In the genomic region with DNA sequence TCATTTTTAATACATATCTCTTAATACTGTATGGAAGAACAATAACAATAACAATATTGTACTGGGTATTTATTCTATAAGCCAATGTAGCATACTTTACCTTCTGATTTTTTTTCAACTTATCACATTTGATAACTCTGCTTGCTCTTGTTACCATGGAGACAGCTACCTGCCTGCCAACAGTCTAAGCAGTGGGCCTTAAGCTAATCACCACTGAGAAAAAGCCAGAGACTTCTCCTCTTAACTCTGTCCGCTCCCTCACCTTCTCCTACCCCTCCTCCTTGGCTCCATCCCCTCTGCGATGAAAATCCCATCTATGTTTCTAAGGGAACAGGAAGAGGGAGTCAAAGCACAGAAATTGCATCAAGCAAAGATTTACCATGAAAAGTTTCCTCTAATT, we compare ENCODE assay signal across 25 mouse cellular contexts.
A peak's percentile ranks its signal among the peaks of the same experiment; 100 is the strongest.
DNase-seq lines count a peak whose midpoint lies in the region; ATAC-seq lines count a peak whose summit lies in the region.
"Had no signal": no experiment of that assay in that cellular context is flagged by ENCODE, and none has a peak within 500 bp of the region (broad histone marks: within the 10 kb centered on the region; RNA-seq: fewer than 3 reads in every experiment).

No protein-coding gene starts in this region.

- no peaks in the 10 kb centered on the region for H3K36me3 ChIP-seq in forebrain, embryonic 13.5 days (ENCODE audit: poor library complexity, severe bottlenecking)
- H3K36me3 ChIP-seq in forebrain, embryonic 11.5 days (ENCODE audit: control insufficient read depth, insufficient read depth, low read length), result no peaks in the 10 kb centered on the region
- H3K36me3 ChIP-seq in midbrain, embryonic 13.5 days, result no peaks in the 10 kb centered on the region
- H3K36me3 ChIP-seq in midbrain, embryonic 11.5 days (ENCODE audit: control insufficient read depth, insufficient read depth, low read length), result no peaks in the 10 kb centered on the region
- H3K36me3 ChIP-seq in midbrain, embryonic 15.5 days (replicated peaks), result no peaks in the 10 kb centered on the region
- H3K36me3 ChIP-seq: embryonic facial prominence, embryonic 13.5 days; G1E; hindbrain, embryonic 13.5 days; limb, embryonic 12.5 days; lung, embryonic 15.5 days; midbrain, embryonic 12.5 days; neural tube, embryonic 12.5 days had no signal

- peaks cover 10% of the 10 kb centered on the region; the same call in 1 of the 2 replicates for H3K4me1 ChIP-seq in forebrain, embryonic 13.5 days
- no peaks in the 10 kb centered on the region for H3K4me1 ChIP-seq in forebrain, embryonic 11.5 days (replicated peaks; ENCODE audit: control insufficient read depth, insufficient read depth, low read length)
- peaks cover 3% of the 10 kb centered on the region; the same call in 1 of the 2 replicates for H3K4me1 ChIP-seq in midbrain, embryonic 13.5 days (replicated peaks)
- H3K4me1 ChIP-seq in midbrain, embryonic 11.5 days (ENCODE audit: control insufficient read depth, insufficient read depth, low read length), result no peaks in the 10 kb centered on the region
- H3K4me1 ChIP-seq in midbrain, embryonic 15.5 days, result peaks cover 3% of the 10 kb centered on the region; the same call in 1 of the 2 replicates
- H3K4me1 ChIP-seq: embryonic facial prominence, embryonic 13.5 days; limb, embryonic 12.5 days; lung, embryonic 15.5 days; neural tube, embryonic 12.5 days had no signal

- 50% methylated on average over 2 of the region's 2 CpGs for WGBS in forebrain, embryonic 13.5 days
- WGBS in forebrain, embryonic 11.5 days, result 48% methylated on average over 2 of the region's 2 CpGs
- 55% methylated on average over 2 of the region's 2 CpGs for WGBS in midbrain, embryonic 13.5 days
- WGBS in midbrain, embryonic 11.5 days, result 80% methylated on average over 2 of the region's 2 CpGs
- WGBS in midbrain, embryonic 15.5 days, result 39% methylated on average over 2 of the region's 2 CpGs

- H3K27me3 ChIP-seq in forebrain, embryonic 13.5 days, result no peaks in the 10 kb centered on the region
- no peaks in the 10 kb centered on the region for H3K27me3 ChIP-seq in forebrain, embryonic 11.5 days (ENCODE audit: control insufficient read depth, insufficient read depth, low read length)
- H3K27me3 ChIP-seq in midbrain, embryonic 13.5 days, result no peaks in the 10 kb centered on the region
- no peaks in the 10 kb centered on the region for H3K27me3 ChIP-seq in midbrain, embryonic 11.5 days (ENCODE audit: control insufficient read depth, insufficient read depth, low read length)
- H3K27me3 ChIP-seq in midbrain, embryonic 15.5 days (replicated peaks), result no peaks in the 10 kb centered on the region
- H3K27me3 ChIP-seq: embryonic facial prominence, embryonic 13.5 days; limb, embryonic 12.5 days; lung, embryonic 15.5 days; midbrain, embryonic 12.5 days; neural tube, embryonic 12.5 days had no signal

- no peaks in the 10 kb centered on the region for H3K9me3 ChIP-seq in forebrain, embryonic 13.5 days (replicated peaks)
- no peaks in the 10 kb centered on the region for H3K9me3 ChIP-seq in forebrain, embryonic 11.5 days (ENCODE audit: control insufficient read depth, low read length)
- H3K9me3 ChIP-seq in midbrain, embryonic 13.5 days, result no peaks in the 10 kb centered on the region
- no peaks in the 10 kb centered on the region for H3K9me3 ChIP-seq in midbrain, embryonic 11.5 days (ENCODE audit: control insufficient read depth, low read length)
- no peaks in the 10 kb centered on the region for H3K9me3 ChIP-seq in midbrain, embryonic 15.5 days
- H3K9me3 ChIP-seq: embryonic facial prominence, embryonic 13.5 days; G1E; hindbrain, embryonic 13.5 days; limb, embryonic 12.5 days; lung, embryonic 15.5 days; midbrain, embryonic 12.5 days; neural tube, embryonic 12.5 days had no signal

- ATAC-seq in forebrain, embryonic 13.5 days, result peak; percentile 66
- no peak for ATAC-seq in forebrain, embryonic 11.5 days (replicated peaks; ENCODE audit: low FRiP score)
- 0 out of 2 replicates have a peak, but pooled peaks have one; percentile 48 for ATAC-seq in midbrain, embryonic 13.5 days
- no peak for ATAC-seq in midbrain, embryonic 11.5 days (ENCODE audit: low FRiP score)
- ATAC-seq in midbrain, embryonic 15.5 days (replicated peaks), result peak; percentile 86
- ATAC-seq: inflammation-experienced regulatory T-cells, adult 6 months had no signal

- DNase-seq in forebrain, embryonic 11.5 days (ENCODE audit: low spot score), result no peak
- DNase-seq in midbrain, embryonic 11.5 days (ENCODE audit: low spot score, missing footprints), result no peak
- DNase-seq in heart, postnatal 4 days, result no peak
- DNase-seq in urinary bladder, postnatal 10 days (ENCODE audit: low spot score), result no peak
- DNase-seq: adrenal gland, adult 8-10 months; cerebellum, adult 9-10 months; gastrocnemius, postnatal 14 days; heart, postnatal 14 days; kidney, adult 11 months; kidney, postnatal 14 days; right cerebral cortex, postnatal 25 days; spleen, adult 18-20 months; thymus, postnatal 14 days had no signal

- H3K4me3 ChIP-seq in forebrain, embryonic 13.5 days, result no peak overlapping the region
- H3K4me3 ChIP-seq in forebrain, embryonic 11.5 days (ENCODE audit: low read depth, low read length), result no peak overlapping the region
- H3K4me3 ChIP-seq in midbrain, embryonic 13.5 days (replicated peaks), result no peak overlapping the region
- H3K4me3 ChIP-seq in midbrain, embryonic 11.5 days (ENCODE audit: low read depth, low read length), result no peak overlapping the region
- no peak overlapping the region for H3K4me3 ChIP-seq in midbrain, embryonic 15.5 days
- H3K4me3 ChIP-seq: embryonic facial prominence, embryonic 13.5 days; hindbrain, embryonic 13.5 days; limb, embryonic 12.5 days; lung, embryonic 15.5 days; midbrain, embryonic 12.5 days; myocyte; neural tube, embryonic 12.5 days had no signal

- H3K27ac ChIP-seq in forebrain, embryonic 13.5 days, result no peak overlapping the region
- no peak overlapping the region for H3K27ac ChIP-seq in forebrain, embryonic 11.5 days (ENCODE audit: low read depth, low read length)
- no peak overlapping the region for H3K27ac ChIP-seq in midbrain, embryonic 13.5 days
- no peak overlapping the region for H3K27ac ChIP-seq in midbrain, embryonic 11.5 days (ENCODE audit: low read depth, low read length)
- H3K27ac ChIP-seq in midbrain, embryonic 15.5 days, result no peak overlapping the region
- H3K27ac ChIP-seq: embryonic facial prominence, embryonic 13.5 days; hindbrain, embryonic 13.5 days; limb, embryonic 12.5 days; lung, embryonic 15.5 days; midbrain, embryonic 12.5 days; neural tube, embryonic 12.5 days had no signal

- no peak overlapping the region for H3K4me2 ChIP-seq in forebrain, embryonic 13.5 days
- H3K4me2 ChIP-seq in forebrain, embryonic 11.5 days (ENCODE audit: low read depth, low read length, severe bottlenecking), result no peak overlapping the region
- H3K4me2 ChIP-seq in midbrain, embryonic 13.5 days (replicated peaks), result no peak overlapping the region
- H3K4me2 ChIP-seq in midbrain, embryonic 11.5 days, result no peak overlapping the region
- H3K4me2 ChIP-seq in midbrain, embryonic 15.5 days, result no peak overlapping the region
- H3K4me2 ChIP-seq: embryonic facial prominence, embryonic 13.5 days; hindbrain, embryonic 13.5 days; limb, embryonic 12.5 days; lung, embryonic 15.5 days; midbrain, embryonic 12.5 days; neural tube, embryonic 12.5 days had no signal

- H3K9ac ChIP-seq in forebrain, embryonic 13.5 days, result no peak overlapping the region
- no peak overlapping the region for H3K9ac ChIP-seq in forebrain, embryonic 11.5 days (ENCODE audit: low read length)
- no peak overlapping the region for H3K9ac ChIP-seq in midbrain, embryonic 13.5 days (replicated peaks)
- H3K9ac ChIP-seq in midbrain, embryonic 11.5 days (ENCODE audit: low read length), result no peak overlapping the region
- H3K9ac ChIP-seq in midbrain, embryonic 15.5 days, result no peak overlapping the region
- H3K9ac ChIP-seq: embryonic facial prominence, embryonic 13.5 days; hindbrain, embryonic 13.5 days; limb, embryonic 12.5 days; lung, embryonic 15.5 days; midbrain, embryonic 12.5 days; neural tube, embryonic 12.5 days had no signal

Comparison
In these comparisons a context has a peak if more than half of its experiments do, and no peak if none do; other contexts are left out.
1. ATAC-seq: peak in forebrain, embryonic 13.5 days (single experiment), midbrain, embryonic 13.5 days (single experiment) and midbrain, embryonic 15.5 days (single experiment); none in forebrain, embryonic 11.5 days (single experiment) and midbrain, embryonic 11.5 days (single experiment).